Mouse (Mus musculus) liver, embryonic 14.5 days (tissue): Measurements from ENCODE around the gene Pigu.

Source experiments
- CTCF ChIP-seq: IDR thresholded peaks from 2 replicates; pipeline ENCODE4 v1.5.1; 2016; ENCODE audit warnings: antibody characterized with exemption, low read depth, control low read depth
- EP300 ChIP-seq: IDR thresholded peaks from 2 replicates; pipeline ENCODE4 v1.6.1; 2016; ENCODE audit warnings: antibody characterized with exemption, low read depth

- TF ChIP-seq EP300 (no peak), CTCF (no peak)
Observed at GRCm38 (mm10) chr2:155340166-155340565, 17.1 kb downstream of the Pigu start.
